Mouse (Mus musculus) forebrain, embryonic 11.5 days (tissue): ENCODE data around the gene Ephb2. TPM values are rescaled to one million over a fixed set of nuclear protein-coding genes. Genes with fewer than 3 reads are reported as not detected.

Experiments
- ATAC-seq: fragments of 200-750 bp; cut with Nextera tagmentation; replicated peaks from 2 replicates; pipeline ENCODE4 v1.8.0; 2017; ENCODE audit warnings: moderate TSS enrichment; ENCODE audit not compliant: low FRiP score
- DNase-seq: peaks from one replicate; pipeline ENCODE4 v3.0.0-alpha.2; 2017; ENCODE audit warnings: low spot score
- H3K27ac ChIP-seq: fragments of 300-500 bp; sonication (generic); 2 replicates; pipeline ENCODE4 v1.5.1; 2014; ENCODE audit warnings: low read depth, low read length
- H3K27me3 ChIP-seq: fragments of 300-500 bp; sonication (generic); 2 replicates; pipeline ENCODE4 v1.6.1; 2014; ENCODE audit warnings: mild to moderate bottlenecking, low read length, mixed read lengths; ENCODE audit not compliant: control insufficient read depth, insufficient read depth
- H3K36me3 ChIP-seq: fragments of 300-500 bp; sonication (generic); 2 replicates; pipeline ENCODE4 v1.6.1; 2014; ENCODE audit warnings: mild to moderate bottlenecking, low read length, moderate library complexity, mixed read lengths; ENCODE audit not compliant: control insufficient read depth, insufficient read depth
- H3K4me1 ChIP-seq: fragments of 300-500 bp; sonication (generic); replicated peaks from 2 replicates; pipeline ENCODE4 v1.6.1; 2014; ENCODE audit warnings: low read length, mixed read lengths; ENCODE audit not compliant: control insufficient read depth, insufficient read depth
- H3K4me2 ChIP-seq: fragments of 300-500 bp; sonication (generic); 2 replicates; pipeline ENCODE4 v1.6.1; 2014; ENCODE audit warnings: low read depth, mild to moderate bottlenecking, low read length, moderate library complexity, mixed read lengths; ENCODE audit not compliant: severe bottlenecking
- H3K4me3 ChIP-seq: fragments of 300-500 bp; sonication (generic); 2 replicates; pipeline ENCODE4 v1.5.1; 2014; ENCODE audit warnings: low read depth, low read length
- H3K9ac ChIP-seq: fragments of 300-500 bp; sonication (generic); 2 replicates; pipeline ENCODE4 v1.6.1; 2014; ENCODE audit warnings: low read length
- H3K9me3 ChIP-seq: fragments of 300-500 bp; sonication (generic); 2 replicates; pipeline ENCODE4 v1.6.1; 2016; ENCODE audit warnings: low read length, mixed read lengths; ENCODE audit not compliant: control insufficient read depth
- WGBS: fragments of 180-500 bp; shearing (Covaris S2); extraction: QIAGEN DNeasy Blood & Tissue Kit; methylation state at CpG from one replicate; pipeline ENCODE4 v1.1.7; 2014; 5-methylcytosine and 5-hydroxymethylcytosine counted together
- polyA plus RNA-seq: library from polyadenylated mRNA; unstranded; fragments of >200 nt; fragmentation: Nextera tagmentation; extraction: Ambion mirVana; gene quantifications from 2 replicates; pipeline ENCODE4 v1.2.1, GENCODE M21; 2014

Ephb2 gene
- polyA plus RNA-seq, 1 experiment from 2014 or later = 36.9 TPM

DNA sequence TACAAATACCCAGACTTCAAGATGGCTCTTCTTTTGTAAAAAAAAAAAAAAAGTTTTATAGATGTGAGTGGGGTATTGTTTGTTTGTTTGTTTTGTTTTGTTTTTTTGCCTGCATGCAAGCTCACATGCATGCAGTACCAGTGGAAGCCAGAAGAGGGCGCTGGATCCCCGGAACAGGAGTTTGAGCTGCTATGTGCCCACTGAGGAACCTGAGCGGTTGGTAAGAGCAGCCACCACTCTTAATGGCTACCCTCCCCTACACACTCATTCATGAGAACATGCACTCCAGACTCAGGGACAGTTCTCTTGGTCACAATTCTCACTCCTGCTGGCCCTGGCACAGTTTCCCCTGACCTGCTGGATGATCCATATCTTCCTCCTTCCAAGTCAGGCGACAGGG, 169.8 kb downstream of the Ephb2 start:
- WGBS = 72% methylated on average over 4 of the region's 4 CpGs
- Histone ChIP-seq H3K4me3 (no peak overlapping the region), H3K4me2 (no peak overlapping the region), H3K9me3 (no peaks in the 10 kb centered on the region), H3K27ac (no peak overlapping the region), H3K9ac (no peak overlapping the region), H3K27me3 (no peaks in the 10 kb centered on the region), H3K36me3 (peaks cover 8% of the 10 kb centered on the region; the same call in 1 of the 2 replicates), H3K4me1 (no peaks in the 10 kb centered on the region; the same call in 1 of the 2 replicates)
- ATAC-seq (no peak), DNase-seq (no peak)

DNA sequence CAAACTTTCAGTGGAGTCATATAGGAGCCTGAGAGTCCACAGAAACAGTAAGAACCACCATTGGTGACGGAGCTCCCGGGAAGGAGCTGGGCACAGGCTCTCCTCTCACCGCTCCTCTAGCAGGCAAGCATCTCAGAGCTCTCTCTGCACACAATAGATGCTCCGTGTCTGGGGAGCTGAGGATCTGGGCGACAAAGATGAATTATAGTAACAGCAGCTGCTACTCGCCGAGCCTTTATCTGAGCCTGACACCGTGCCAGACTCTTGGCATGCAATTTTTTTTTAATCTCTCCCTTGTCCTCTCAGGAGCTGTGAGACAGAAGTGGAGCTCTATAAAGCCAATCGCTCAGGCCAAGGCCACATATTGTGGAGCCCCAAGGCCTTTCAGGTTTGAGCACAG, 170.7 kb downstream of the Ephb2 start:
- H3K4me2 ChIP-seq = no peak overlapping the region
- no peak for ATAC-seq
- WGBS = 92% methylated on average over 9 of the region's 9 CpGs
- no peaks in the 10 kb centered on the region; the same call in 1 of the 2 replicates for H3K4me1 ChIP-seq
- DNase-seq = no peak
- no peak overlapping the region for H3K9ac ChIP-seq
- no peak overlapping the region for H3K27ac ChIP-seq
- no peaks in the 10 kb centered on the region for H3K27me3 ChIP-seq
- H3K36me3 ChIP-seq = peaks cover 15% of the 10 kb centered on the region; the same call in 1 of the 2 replicates
- no peak overlapping the region for H3K4me3 ChIP-seq
- H3K9me3 ChIP-seq = no peaks in the 10 kb centered on the region

- DNase-seq = no peak
- Histone ChIP-seq H3K9ac (no peak overlapping the region), H3K27me3 (no peaks in the 10 kb centered on the region), H3K4me2 (no peak overlapping the region), H3K9me3 (no peaks in the 10 kb centered on the region), H3K36me3 (peaks cover 19% of the 10 kb centered on the region), H3K4me1 (0 out of 2 replicates have a peak, but pooled peaks cover 3% of the 10 kb centered on the region), H3K4me3 (no peak overlapping the region), H3K27ac (no peak overlapping the region)
- no peak for ATAC-seq
- 88% methylated on average over 3 of the region's 3 CpGs for WGBS
Measured at GRCm38 (mm10) chr4:136657914-136658313, 177.9 kb downstream of the Ephb2 start.

DNA sequence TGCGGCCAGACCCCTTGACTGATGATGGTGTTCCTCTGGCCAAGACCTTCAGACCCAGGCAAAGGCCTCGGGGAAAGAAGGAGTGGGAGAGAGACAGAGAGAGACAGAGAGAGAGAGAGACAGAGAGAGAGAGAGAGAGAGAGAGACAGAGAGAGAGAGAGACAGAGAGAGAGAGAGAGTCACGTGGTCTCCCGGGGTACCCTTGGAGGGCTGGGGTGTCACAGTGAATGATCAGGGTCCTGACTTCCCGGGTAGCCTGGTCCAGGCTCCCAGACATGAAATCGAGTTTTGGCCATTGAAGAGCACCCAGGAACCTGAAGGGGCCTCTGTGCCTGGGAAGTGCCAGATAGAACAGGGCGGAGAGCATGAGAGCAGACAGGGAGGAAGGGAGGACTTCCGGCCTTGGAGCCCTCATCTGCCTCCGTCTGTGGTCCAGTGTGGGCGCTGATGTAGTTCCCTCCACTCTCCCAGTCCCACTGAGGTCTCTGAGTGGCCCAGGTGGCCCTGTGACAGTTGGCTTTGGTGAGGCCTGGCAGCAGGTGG, 182.0 kb downstream of the Ephb2 start:
- WGBS = 89% methylated on average over 10 of the region's 10 CpGs
- Histone ChIP-seq H3K9me3 (no peaks in the 10 kb centered on the region), H3K36me3 (peaks cover 6% of the 10 kb centered on the region), H3K9ac (no peak overlapping the region), H3K27ac (no peak overlapping the region), H3K4me3 (no peak overlapping the region), H3K4me2 (no peak overlapping the region), H3K4me1 (peaks cover 16% of the 10 kb centered on the region; the same call in 1 of the 2 replicates), H3K27me3 (no peaks in the 10 kb centered on the region)
- no peak for ATAC-seq
- DNase-seq = no peak

GRCm38 (mm10) chr4:136653019-136653418, 182.8 kb downstream of the Ephb2 start:
- Histone ChIP-seq H3K9me3 (no peaks in the 10 kb centered on the region), H3K27me3 (no peaks in the 10 kb centered on the region), H3K9ac (no peak overlapping the region), H3K4me1 (peaks cover 16% of the 10 kb centered on the region; the same call in 1 of the 2 replicates), H3K36me3 (peaks cover 4% of the 10 kb centered on the region; the same call in 1 of the 2 replicates), H3K27ac (no peak overlapping the region), H3K4me2 (no peak overlapping the region), H3K4me3 (no peak overlapping the region)
- no peak for ATAC-seq
- WGBS = 77% methylated on average over 6 of the region's 6 CpGs
- DNase-seq = no peak

- H3K9ac ChIP-seq = no peak overlapping the region
- H3K4me3 ChIP-seq = no peak overlapping the region
- ATAC-seq (no peak), DNase-seq (no peak)
- no peak overlapping the region for H3K27ac ChIP-seq
- H3K4me1 ChIP-seq = peaks cover 16% of the 10 kb centered on the region; the same call in 1 of the 2 replicates
- H3K36me3 ChIP-seq = peaks cover 4% of the 10 kb centered on the region; the same call in 1 of the 2 replicates
- H3K4me2 ChIP-seq = no peak overlapping the region
- H3K9me3 ChIP-seq = no peaks in the 10 kb centered on the region
- WGBS = 82% methylated on average over 11 of the region's 11 CpGs
- H3K27me3 ChIP-seq = no peaks in the 10 kb centered on the region
Measured at GRCm38 (mm10) chr4:136652528-136652910, 183.3 kb downstream of the Ephb2 start.

GRCm38 (mm10) chr4:136651882-136652527, 183.8 kb downstream of the Ephb2 start:
- no peaks in the 10 kb centered on the region for H3K27me3 ChIP-seq
- H3K9ac ChIP-seq = no peak overlapping the region
- peaks cover 16% of the 10 kb centered on the region; the same call in 1 of the 2 replicates for H3K4me1 ChIP-seq
- no peak for DNase-seq
- peaks cover 4% of the 10 kb centered on the region; the same call in 1 of the 2 replicates for H3K36me3 ChIP-seq
- no peak overlapping the region for H3K4me3 ChIP-seq
- WGBS = 66% methylated on average over 13 of the region's 13 CpGs
- H3K9me3 ChIP-seq = peaks cover 1% of the 10 kb centered on the region; the same call in 1 of the 2 replicates
- H3K4me2 ChIP-seq = no peak overlapping the region
- H3K27ac ChIP-seq = no peak overlapping the region
- ATAC-seq = peak; percentile 28

DNA sequence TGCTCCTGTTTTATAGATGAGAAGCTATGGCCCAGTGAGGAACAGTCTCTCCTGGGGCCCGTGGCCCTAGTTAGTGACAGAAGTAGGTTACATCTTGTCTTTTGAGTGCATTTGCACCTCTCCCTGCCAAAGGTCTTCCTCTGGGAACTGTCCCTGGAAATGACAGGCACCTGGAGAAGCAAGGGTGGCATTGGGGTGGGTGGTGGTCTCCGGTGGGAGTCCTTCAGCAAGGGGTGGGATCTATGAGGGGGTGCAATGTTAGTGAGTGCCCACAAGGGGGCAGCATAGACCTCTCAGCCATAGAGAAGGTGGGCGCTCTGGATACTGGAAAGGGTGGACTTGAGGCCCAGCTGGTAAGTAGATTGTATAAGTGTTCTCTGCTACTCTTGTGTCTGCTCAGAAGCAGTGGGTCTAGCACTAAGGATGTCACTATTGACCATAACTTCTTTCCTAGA, 184.4 kb downstream of the Ephb2 start:
- Histone ChIP-seq H3K9me3 (peaks cover 2% of the 10 kb centered on the region; the same call in 1 of the 2 replicates), H3K9ac (no peak overlapping the region), H3K27me3 (no peaks in the 10 kb centered on the region), H3K36me3 (peaks cover 4% of the 10 kb centered on the region; the same call in 1 of the 2 replicates), H3K4me1 (peaks cover 16% of the 10 kb centered on the region; the same call in 1 of the 2 replicates), H3K4me3 (no peak overlapping the region), H3K27ac (no peak overlapping the region), H3K4me2 (no peak overlapping the region)
- ATAC-seq (0 out of 2 replicates have a peak, but pooled peaks have one; percentile 7), DNase-seq (peak; percentile 75)
- WGBS = 66% methylated on average over 3 of the region's 3 CpGs
